Mouse (Mus musculus) stomach, postnatal 0 days (tissue): Measurements from ENCODE around the gene She.

Source experiments
- CTCF ChIP-seq: IDR thresholded peaks from 2 replicates; pipeline ENCODE4 v1.5.1; 2016; ENCODE audit warnings: antibody characterized with exemption, low read depth, mild to moderate bottlenecking, moderate library complexity
- EP300 ChIP-seq: optimal IDR thresholded peaks from 2 replicates; pipeline ENCODE3; 2016; ENCODE audit warnings: antibody characterized with exemption

DNA sequence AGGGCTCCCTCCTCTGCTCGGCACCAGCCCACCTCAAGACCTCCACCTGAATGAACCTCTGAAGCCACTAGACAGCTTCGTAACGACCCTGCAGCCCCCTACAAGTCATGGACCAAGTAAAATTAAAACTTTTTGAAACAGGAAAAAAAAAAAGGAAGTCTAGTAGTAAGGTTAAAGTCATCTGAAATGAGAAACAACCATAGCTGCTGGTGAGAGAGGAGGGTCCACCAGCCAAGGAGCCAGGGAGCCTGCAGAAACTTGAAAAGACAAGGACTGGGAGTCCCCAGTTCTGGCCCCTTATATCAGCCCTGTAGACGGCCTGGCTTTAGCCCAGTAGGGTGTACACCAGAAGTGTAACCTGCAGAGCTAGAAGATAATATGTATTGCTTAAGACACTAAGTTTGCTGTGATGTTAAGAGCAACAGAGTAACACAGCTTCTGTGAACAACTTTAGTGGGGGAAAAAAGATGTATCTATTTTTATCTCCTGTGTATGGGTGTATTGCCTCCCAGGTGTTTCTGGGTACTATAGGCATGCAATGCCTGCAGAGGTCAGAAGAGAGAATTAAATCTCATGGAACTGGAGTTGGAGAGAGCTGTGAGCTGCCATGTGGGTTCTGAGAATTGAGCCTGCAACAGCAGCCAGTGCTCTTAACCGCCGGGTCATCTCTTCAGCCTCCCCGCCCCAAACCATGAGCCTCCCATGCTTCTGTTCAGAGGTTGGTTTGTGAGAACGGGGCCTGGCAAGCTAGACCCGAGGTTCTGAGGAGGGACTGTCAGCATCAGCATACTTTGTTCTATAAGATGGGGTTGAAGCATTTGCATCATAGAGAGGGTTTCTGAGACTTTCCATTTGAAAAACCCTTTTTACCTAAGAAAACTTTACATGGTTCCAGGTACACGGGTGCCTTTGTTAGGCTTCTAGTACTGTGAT is 9.4 kb upstream of the She start:
- TF ChIP-seq CTCF: no peak
- TF ChIP-seq EP300: no peak
